19 mouse cellular contexts compared by ENCODE assay signal in genomic region chr5:103746561-103747085, GRCm38 (mm10). TPM values are rescaled to one million over a fixed set of nuclear protein-coding genes. Genes with fewer than 3 reads are reported as not detected.
DNase-seq lines count a peak whose midpoint lies in the region; ATAC-seq and TF ChIP-seq lines count a peak whose summit lies in the region.
"Had no signal": no experiment of that assay in that cellular context is flagged by ENCODE, and none has a peak within 500 bp of the region (broad histone marks: within the 10 kb centered on the region; RNA-seq: fewer than 3 reads in every experiment).

No protein-coding gene starts in this region.

- WGBS in intestine, postnatal 0 days, result 94% methylated on average over 3 of the region's 3 CpGs

- no peaks in the 10 kb centered on the region for H3K36me3 ChIP-seq in intestine, postnatal 0 days (ENCODE audit: control insufficient read depth, insufficient read depth)
- H3K36me3 ChIP-seq: G1E; hindbrain, embryonic 12.5 days had no signal

- no peak for TF ChIP-seq CTCF in intestine, postnatal 0 days (IDR thresholded peaks at IDR 0.05; ENCODE audit: low read depth)

- H3K4me2 ChIP-seq in intestine, postnatal 0 days (replicated peaks; ENCODE audit: low read depth), result no peak overlapping the region
- H3K4me2 ChIP-seq: hindbrain, embryonic 12.5 days had no signal

- ATAC-seq in common myeloid progenitor, adult 5-6 weeks (replicated peaks; ENCODE audit: low read depth, poor library complexity, severe bottlenecking), result peak; percentile 75
- ATAC-seq in megakaryocyte, adult 5-6 weeks (ENCODE audit: poor library complexity, severe bottlenecking), result peak; percentile 80
- no peak for ATAC-seq in intestine, postnatal 0 days
- ATAC-seq: forebrain, postnatal 0 days had no signal

- H3K9me3 ChIP-seq in intestine, postnatal 0 days (ENCODE audit: control insufficient read depth), result no peaks in the 10 kb centered on the region
- H3K9me3 ChIP-seq: G1E had no signal

- DNase-seq in 416B (ENCODE audit: low read depth) (peak; percentile 76), A20 (ENCODE audit: low read depth, low spot score) (peak; percentile 52)
- no peak for DNase-seq in left cerebral cortex, postnatal 4 days
- no peak for DNase-seq in right cerebral cortex, postnatal 25 days
- DNase-seq: cerebellum, adult 2 months; embryo, embryonic 11 days; forebrain, postnatal 0 days; gastrocnemius, postnatal 25 days; kidney, adult 18-20 months; lung, postnatal 14 days; midbrain, embryonic 14.5 days; right cerebral cortex, postnatal 4 days had no signal

- no peaks in the 10 kb centered on the region for H3K4me1 ChIP-seq in intestine, postnatal 0 days (replicated peaks; ENCODE audit: control insufficient read depth, insufficient read depth, low read length)
- H3K4me1 ChIP-seq: hindbrain, embryonic 12.5 days had no signal

- no peaks in the 10 kb centered on the region for H3K27me3 ChIP-seq in intestine, postnatal 0 days (replicated peaks; ENCODE audit: control insufficient read depth, insufficient read depth, low read length)
- H3K27me3 ChIP-seq: hindbrain, embryonic 12.5 days had no signal

- H3K4me3 ChIP-seq in intestine, postnatal 0 days (ENCODE audit: low read depth, low read length), result no peak overlapping the region
- H3K4me3 ChIP-seq: hindbrain, embryonic 12.5 days; left cerebral cortex, adult 2 months had no signal

- no peak overlapping the region for H3K27ac ChIP-seq in intestine, postnatal 0 days (ENCODE audit: low read depth, low read length)
- H3K27ac ChIP-seq: hindbrain, embryonic 12.5 days; left cerebral cortex, adult 2 months; stomach, postnatal 0 days had no signal

- H3K9ac ChIP-seq in intestine, postnatal 0 days (ENCODE audit: low read depth, low read length), result no peak overlapping the region
- H3K9ac ChIP-seq: forebrain, postnatal 0 days; hindbrain, embryonic 12.5 days had no signal

- intact Hi-C loops in left cerebral cortex, postnatal 4 days (cut with DNase I), result no loop called here

RNA-seq across cellular contexts. Expression of gene Aff1, which starts 54.4 kb away (rescaled TPM):
- total RNA-seq in common myeloid progenitor, adult 5-6 weeks (2017), result 16.6 and 31.8 TPM in 2 replicates
- total RNA-seq in megakaryocyte, adult 5-6 weeks (2015), result 45.0 and 51.0 TPM in 2 replicates
- 16.3 and 29.0 TPM in 2 replicates for total RNA-seq in megakaryocyte, adult 5-6 weeks (2017)
- polyA plus RNA-seq in intestine, postnatal 0 days (2015; fragmentation: Nextera tagmentation; extraction: Ambion mirVana), result 5.8 and 6.8 TPM in 2 replicates
- total RNA-seq in left cerebral cortex, postnatal 4 days (2021), result 1 to 10 TPM; 4.9 to 6.3 TPM

Comparison
In these comparisons a context has a peak if more than half of its experiments do, and no peak if none do; other contexts are left out.
1. DNase-seq: peak in 416B (single experiment) and A20 (single experiment); none in left cerebral cortex, postnatal 4 days (single experiment) and right cerebral cortex, postnatal 25 days (single experiment).